Comparison of ENCODE assay signal across 20 mouse cellular contexts in the genomic region with DNA sequence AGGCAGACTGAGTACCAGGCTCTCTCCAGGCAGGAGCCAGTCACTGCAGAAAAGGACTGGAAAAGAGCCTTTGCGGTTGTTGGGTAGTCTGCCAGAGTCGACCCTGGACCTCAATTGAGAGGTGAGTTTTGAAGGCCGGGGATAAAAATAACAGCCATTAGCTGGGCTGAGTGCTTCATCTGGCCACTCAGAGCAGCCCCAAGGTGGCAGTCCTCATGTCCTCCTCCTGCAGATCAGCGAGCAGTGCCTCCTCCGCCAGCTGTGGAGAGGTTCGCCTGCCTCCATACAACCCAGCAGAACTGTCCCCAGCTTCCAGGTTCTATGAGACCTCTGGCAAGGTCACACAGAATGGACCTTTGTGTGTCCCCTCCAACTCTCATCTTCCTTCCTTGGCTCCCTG. TPM values are rescaled to one million over a fixed set of nuclear protein-coding genes. Genes with fewer than 3 reads are reported as not detected.
"Had no signal": no experiment of that assay in that cellular context is flagged by ENCODE, and none has a peak within 500 bp of the region (broad histone marks: within the 10 kb centered on the region; RNA-seq: fewer than 3 reads in every experiment).

No protein-coding gene starts in this region.

- H3K27ac ChIP-seq: layer of hippocampus, adult 2 months; limb, embryonic 12.5 days; liver, embryonic 13.5 days; lung, embryonic 15.5 days; macrophage; midbrain, embryonic 15.5 days; neural tube, embryonic 12.5 days had no signal

- H3K4me3 ChIP-seq: layer of hippocampus, adult 2 months; limb, embryonic 12.5 days; liver, embryonic 13.5 days; lung, embryonic 15.5 days; megakaryocyte, embryonic 14.5 days; midbrain, embryonic 15.5 days; neural tube, embryonic 12.5 days had no signal

- H3K27me3 ChIP-seq: midbrain, embryonic 15.5 days had no signal

- H3K9ac ChIP-seq: limb, embryonic 12.5 days; liver, embryonic 13.5 days; liver, postnatal 0 days; lung, embryonic 15.5 days; midbrain, embryonic 15.5 days; neural tube, embryonic 12.5 days had no signal

- H3K9me3 ChIP-seq: liver, embryonic 13.5 days; lung, embryonic 15.5 days; midbrain, embryonic 15.5 days; neural tube, embryonic 12.5 days had no signal

- DNase-seq: kidney, postnatal 10 days; kidney, postnatal 4 days; liver; liver, embryonic 13.5 days; liver, postnatal 0 days; lung, postnatal 14 days; right cerebral cortex, postnatal 14 days; thymus, postnatal 36 days had no signal

- H3K4me2 ChIP-seq: limb, embryonic 12.5 days; liver, embryonic 13.5 days; lung, embryonic 15.5 days; midbrain, embryonic 11.5 days; midbrain, embryonic 15.5 days; neural tube, embryonic 12.5 days had no signal

- H3K36me3 ChIP-seq: limb, embryonic 12.5 days; liver, embryonic 13.5 days; lung, embryonic 15.5 days; midbrain, embryonic 15.5 days; neural tube, embryonic 12.5 days had no signal

- ATAC-seq: liver, postnatal 0 days; midbrain, embryonic 15.5 days had no signal

- H3K4me1 ChIP-seq: limb, embryonic 12.5 days; liver, embryonic 13.5 days; lung, embryonic 15.5 days; midbrain, embryonic 15.5 days; neural tube, embryonic 12.5 days had no signal

RNA-seq across cellular contexts. Expression of a gene that starts 27.8 kb away (rescaled TPM):
- total RNA-seq: monocyte, adult 5-6 weeks; neutrophil, adult 5-6 weeks had no signal
- polyA plus RNA-seq: limb, embryonic 12.5 days; liver, embryonic 13.5 days; liver, postnatal 0 days; macrophage; midbrain, embryonic 11.5 days; neural tube, embryonic 12.5 days; stomach, embryonic 16.5 days; thymus, postnatal 0 days had no signal

RNA-seq across cellular contexts. Expression of a gene that starts 39.0 kb away (rescaled TPM):
- total RNA-seq: monocyte, adult 5-6 weeks; neutrophil, adult 5-6 weeks had no signal
- polyA plus RNA-seq: macrophage had no signal
